Mouse (Mus musculus) bone marrow macrophage, adult 2 months (primary cell): ENCODE data around the gene Pga5.

ENCODE experiments used
- CTCF ChIP-seq: IDR thresholded peaks from 2 replicates; pipeline ENCODE4 v1.5.1; 2012; ENCODE audit warnings: low read depth, mild to moderate bottlenecking, low read length, moderate library complexity
- POLR2A ChIP-seq: IDR thresholded peaks from 2 replicates; pipeline ENCODE4 v1.6.1; 2012; ENCODE audit warnings: mild to moderate bottlenecking, low read depth, low read length, borderline replicate concordance

DNA sequence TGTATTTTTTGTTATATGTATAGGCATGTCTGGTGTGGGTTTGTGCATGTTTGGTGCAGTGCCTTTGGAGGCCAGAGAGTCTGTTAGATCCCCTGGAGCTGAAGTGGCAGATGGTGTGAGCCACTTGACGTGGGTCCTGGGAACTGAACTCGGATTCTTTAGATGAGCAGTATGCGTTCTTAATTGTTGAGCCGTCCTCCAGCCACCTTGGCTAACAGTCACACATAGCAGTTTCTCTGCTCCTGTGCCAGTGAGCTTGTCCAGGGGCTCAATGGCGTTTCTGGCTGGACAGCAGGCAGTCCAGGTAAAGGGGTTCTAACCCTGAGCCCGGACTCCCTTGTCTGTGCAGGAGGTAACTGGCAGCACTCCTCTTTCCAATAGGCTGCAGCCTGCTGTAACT is 31.0 kb upstream of the Pga5 start:
- no peak for TF ChIP-seq CTCF
- TF ChIP-seq POLR2A: no peak
